Mouse (Mus musculus) heart, adult 10 weeks (tissue): ENCODE data around the gene Slc25a13. TPM values are rescaled to one million over a fixed set of nuclear protein-coding genes. Genes with fewer than 3 reads are reported as not detected.

Experiments
- polyA plus RNA-seq: library from polyadenylated mRNA; stranded (reverse); fragments of 350-450 nt; fragmentation: Illumina TruSeq; extraction: RNeasy Lipid Tissue Mini Kit (QIAGEN cat#74804); gene quantifications from one replicate; pipeline ENCODE4 v1.2.3, GENCODE M21; 2014; ENCODE audit warnings: low read depth, low replicate concordance

The Slc25a13 gene
- polyA plus RNA-seq = 99.7 TPM

DNA sequence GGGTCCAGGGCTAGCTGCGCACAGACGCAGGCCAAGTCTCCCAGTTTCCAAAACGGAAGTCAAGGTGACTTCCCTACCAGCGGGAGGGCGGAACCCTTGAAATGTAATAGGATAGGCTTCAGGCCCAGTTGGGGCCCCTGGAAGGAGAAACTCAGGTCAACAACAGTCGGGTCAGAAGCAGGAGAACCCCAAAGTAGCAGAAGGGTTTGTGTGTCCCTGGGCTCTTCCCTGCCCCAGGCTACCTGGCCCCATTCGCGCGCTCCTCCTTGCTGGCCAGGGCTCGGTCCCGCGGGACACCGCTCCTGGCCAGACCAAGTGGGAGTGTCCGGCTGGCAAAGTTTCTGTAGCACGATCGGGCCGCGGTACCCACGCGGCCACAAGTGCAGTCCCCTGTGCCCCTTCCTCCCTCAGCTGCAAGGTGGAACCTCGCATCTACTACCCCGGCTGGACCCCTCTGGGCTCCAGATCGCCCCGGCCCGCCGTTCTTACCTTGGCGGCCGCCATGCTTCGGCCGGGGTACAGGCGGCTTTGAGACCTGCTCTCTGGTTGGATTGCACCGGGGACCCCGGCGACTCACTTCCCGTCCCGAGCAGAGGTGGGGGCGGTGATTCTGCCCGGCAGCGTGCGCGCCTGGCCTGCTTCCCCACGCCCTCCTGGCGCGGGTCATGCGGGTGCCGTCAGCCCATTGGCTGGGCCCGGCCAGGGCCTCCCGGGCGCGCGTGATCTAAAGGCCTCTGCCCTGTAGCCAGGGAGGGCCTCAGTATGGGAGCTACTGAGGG is at the start of gene Slc25a13:
Gene Slc25a13 (minus strand): TSS at position 667 of the 779 bp plus-strand sequence.

